Mouse (Mus musculus) cerebellum, postnatal 14 days (tissue): ENCODE measurements around the gene Cfdp1.

Experiments
- DNase-seq, 2 experiments: peaks; one replicate each; pipeline ENCODE4 v3.0.0; 2021; ENCODE audit warnings: mixed read lengths in 2 of 2

Gene Cfdp1

DNA sequence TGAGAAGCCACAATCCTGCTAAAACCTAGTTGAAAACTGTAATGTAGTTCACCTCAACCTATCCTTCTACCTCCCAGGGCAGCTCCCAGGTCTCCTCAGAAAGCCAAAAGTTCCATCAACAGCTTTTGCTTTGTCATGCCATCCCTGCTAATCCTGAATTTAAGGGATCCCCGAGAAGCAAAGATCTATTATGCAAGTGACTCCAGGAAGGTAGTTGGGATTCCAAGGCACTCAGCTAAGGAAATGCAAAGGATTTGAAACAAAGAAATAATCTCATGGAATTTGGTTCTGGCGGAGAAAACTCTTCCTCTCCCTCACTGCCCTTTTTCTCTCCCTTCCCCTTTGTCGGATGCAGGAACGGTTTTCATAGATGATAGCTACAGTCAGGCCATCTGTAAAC is 64.9 kb downstream of the Cfdp1 start:
- DNase-seq, result no peak

GRCm38 (mm10) chr8:111788497-111788896 is 65.6 kb downstream of the Cfdp1 start:
- DNase-seq, result no peak

DNA sequence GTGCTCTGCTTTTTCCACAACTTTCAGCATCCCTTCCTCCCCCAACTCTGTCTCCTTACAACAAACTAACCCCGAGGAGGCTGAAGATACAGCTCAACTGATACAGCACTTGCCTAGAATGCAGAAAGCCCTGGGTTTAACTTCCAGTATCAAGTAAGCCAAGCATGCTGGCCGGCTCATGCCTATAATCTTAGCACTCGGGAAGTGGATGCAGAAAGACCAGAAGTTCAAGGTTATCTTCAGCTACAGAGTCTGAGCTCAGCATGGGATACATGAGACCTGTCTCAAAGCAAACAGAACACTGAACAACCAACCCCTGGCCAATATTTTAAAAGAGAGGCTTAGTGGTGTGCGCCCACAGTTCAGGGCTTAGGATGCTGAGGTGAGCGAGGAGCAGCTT is 66.0 kb downstream of the Cfdp1 start:
- DNase-seq, result no peak

- no peak for DNase-seq
These were observed 66.4 kb downstream of the Cfdp1 start for GRCm38 (mm10) chr8:111787683-111788082.

- DNase-seq, result no peak
These were observed 67.1 kb downstream of the Cfdp1 start for GRCm38 (mm10) chr8:111786701-111787588.

DNA sequence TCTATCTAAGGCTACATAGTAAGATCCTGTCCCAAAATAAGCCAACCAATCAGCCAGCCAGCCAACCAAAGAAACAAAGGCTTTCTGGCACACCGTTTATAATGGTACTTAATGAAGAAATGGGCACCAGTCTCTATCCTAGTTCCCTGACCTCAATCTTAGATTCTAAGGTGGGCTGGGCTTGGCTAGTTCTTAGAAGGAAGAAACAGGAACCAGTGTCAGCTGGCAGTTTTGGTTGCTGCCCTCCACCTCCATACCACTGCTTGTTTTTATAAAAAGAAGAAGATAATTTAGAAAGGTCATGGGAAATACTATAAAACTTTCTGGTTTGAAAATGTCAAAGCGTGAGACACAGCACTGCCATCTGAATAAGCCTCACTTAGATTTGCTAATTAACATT is 68.0 kb downstream of the Cfdp1 start:
- DNase-seq, result no peak

GRCm38 (mm10) chr8:111782671-111783394 is 71.3 kb downstream of the Cfdp1 start:
- DNase-seq, result peak; percentile 43 to 52

GRCm38 (mm10) chr8:111782161-111782560 is 71.9 kb downstream of the Cfdp1 start:
- DNase-seq, result no peak

DNA sequence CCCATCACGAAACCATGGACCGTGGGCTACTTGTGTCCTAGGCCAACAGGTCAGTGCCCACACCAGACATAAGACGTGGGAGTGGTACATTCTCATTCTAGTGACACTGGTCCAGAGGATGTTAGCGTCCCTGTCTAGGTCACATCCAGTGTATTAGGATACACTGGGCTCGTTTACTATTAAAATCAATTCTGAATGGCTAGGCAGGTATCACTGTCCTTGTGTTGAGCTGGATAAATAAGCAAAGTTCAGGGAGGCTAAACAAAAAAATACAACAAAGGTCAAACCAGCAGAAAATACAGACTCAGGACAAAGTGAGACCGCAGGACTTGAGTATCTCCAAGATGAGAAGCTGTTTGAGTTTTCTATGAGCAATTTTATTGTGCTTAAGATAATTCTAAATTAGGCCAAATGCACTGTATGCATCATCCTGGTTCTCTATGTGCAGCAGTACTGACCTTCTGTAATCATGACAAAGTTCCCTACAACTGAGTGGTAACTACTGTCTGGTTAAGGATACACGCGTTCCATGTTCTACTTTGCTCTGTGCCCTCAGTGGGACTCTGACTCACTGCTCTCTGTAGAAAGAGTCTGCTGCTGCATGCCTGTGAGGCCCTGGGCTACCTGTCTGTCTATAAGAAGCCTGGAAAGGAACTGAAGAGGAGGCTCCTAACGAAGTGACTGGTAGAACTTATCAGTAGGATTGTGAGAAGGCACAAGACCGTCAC is 73.2 kb downstream of the Cfdp1 start:
- no peak for DNase-seq

- no peak for DNase-seq
These were observed 74.4 kb downstream of the Cfdp1 start for GRCm38 (mm10) chr8:111779690-111780089.

- no peak for DNase-seq
These were observed 75.3 kb downstream of the Cfdp1 start for GRCm38 (mm10) chr8:111778801-111779200.

DNA sequence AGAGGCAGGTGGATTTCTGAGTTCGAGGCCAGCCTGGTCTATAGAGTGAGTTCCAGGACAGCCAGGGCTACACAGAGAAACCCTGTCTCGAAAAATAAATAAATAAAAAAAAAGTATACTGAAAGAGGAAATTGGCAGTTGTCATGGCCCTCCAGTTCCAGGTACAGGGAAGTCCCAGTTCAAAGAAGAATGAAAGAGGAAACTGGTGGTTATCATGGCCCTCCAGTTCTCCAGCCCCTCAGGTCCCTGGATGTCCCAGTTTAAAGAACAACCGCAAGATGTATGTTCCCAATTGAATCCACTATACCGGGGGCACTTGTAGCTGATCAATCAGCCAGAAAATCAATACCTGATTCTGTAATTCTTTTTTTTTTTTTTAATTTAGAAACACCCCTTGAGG is 77.6 kb downstream of the Cfdp1 start:
- DNase-seq, result no peak

DNA sequence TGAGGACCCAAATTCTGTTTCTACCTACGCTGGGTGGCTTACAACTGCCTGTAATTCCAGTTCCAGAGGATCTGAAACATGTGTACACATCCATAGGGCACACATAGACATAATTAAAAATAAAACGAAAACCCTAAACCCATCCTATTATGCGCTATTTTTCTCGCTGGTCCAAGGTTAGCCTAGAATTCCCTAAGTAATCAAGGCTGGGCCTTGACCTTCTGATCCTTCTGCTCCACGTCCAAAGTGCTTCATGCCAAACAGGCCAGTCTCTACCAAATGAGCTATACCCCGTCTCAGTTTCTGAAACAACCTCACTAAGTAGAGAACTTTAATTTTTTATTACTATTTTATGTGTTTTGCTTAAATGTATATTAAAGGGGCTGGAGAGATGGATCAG is 78.3 kb downstream of the Cfdp1 start:
- no peak for DNase-seq

GRCm38 (mm10) chr8:111773476-111773875 is 80.6 kb downstream of the Cfdp1 start:
- no peak for DNase-seq

DNA sequence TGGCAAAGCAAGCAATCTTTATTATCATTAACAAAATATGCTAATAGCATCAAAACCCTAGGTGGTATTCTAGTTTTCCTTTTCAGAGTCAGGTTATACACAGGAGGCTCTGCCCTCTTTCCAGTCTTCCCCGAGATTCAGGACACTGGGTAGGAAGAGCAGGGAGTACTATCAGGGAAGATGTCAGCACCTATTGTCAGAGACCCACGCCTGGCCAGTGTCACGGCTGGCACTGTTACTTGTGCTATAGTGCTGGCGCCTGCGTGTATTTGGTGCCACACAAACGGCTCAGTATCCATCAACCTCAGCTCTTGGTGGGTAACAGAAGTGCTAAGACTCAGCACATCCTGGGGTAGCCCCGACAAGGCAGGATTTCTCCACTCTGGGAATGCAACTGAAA is 81.0 kb downstream of the Cfdp1 start:
- no peak for DNase-seq

DNA sequence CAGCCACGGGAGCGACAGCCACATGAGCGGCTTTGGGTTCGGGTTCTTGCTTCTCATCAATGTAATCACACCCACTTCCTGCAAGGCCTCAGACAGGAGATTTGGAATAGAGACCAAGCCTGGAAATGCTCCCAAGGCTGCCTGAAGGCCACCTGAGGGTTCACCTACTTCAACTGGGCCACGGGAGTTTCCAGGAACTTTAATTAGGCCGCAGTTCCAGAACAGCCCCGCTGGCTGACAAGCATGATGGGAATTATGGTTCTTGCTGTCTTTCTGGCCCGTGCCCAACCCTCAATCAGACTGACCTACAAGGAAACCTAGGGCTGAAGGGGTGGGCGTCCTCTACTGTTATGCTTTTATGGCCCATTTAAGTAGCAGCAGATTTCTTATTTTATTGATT is 82.0 kb downstream of the Cfdp1 start:
- peak in 1 of 2 experiments; percentile 52 for DNase-seq

DNA sequence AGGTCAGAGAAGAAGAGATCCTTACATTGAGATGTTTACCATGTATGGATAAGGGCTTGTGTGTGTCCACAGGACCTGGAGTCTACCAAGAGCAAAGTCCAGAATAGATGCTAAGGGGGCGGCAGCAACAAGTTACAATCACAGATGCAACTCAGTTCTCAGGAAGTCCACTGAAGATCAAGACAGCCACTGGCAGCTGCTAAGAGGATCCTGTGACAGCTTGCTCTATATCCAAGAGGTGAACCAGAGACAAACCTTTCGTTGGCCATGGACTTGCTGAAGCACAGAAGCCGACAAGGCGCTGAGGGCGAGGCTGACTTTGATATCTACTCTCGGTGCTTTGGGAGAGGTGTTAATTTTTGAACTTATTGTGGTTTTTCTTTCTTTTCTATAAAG is 82.5 kb downstream of the Cfdp1 start:
- no peak for DNase-seq

- peak; percentile 53 to 63 for DNase-seq
These were observed 83.0 kb downstream of the Cfdp1 start for GRCm38 (mm10) chr8:111770958-111771624.

DNA sequence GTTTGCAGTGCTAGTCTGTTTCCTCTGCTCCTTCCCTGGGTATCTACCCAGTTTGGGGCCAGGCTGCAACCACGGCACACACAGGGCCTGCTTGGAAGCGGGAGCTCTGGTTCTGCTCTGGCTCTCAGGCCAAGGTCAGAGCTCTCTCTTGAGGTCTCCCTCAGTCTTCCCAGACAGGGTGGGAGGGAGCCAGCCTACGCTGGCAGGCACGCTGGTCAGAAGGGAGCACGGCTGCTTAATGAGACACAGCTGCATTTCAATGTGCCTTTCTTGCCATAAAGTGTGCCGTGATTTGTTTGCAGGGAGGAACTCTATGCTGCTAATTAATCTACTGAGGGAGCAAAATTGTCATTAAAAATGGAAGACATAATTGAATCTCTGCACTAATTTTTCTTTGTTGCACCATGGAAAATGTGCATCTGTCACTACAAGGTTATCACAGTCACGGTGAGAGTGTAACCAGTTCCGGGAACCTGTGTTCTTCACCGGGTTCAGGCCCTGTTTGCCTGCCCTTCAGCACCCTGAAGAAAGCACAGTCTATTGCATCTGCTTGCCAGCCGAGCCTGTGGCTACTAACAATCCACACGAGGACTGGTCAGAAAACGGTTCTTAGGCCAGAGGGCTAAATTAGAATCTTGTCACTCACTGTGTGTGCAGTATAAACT is 84.2 kb downstream of the Cfdp1 start:
- peak in 1 of 2 experiments; percentile 24 for DNase-seq

- no peak for DNase-seq
These were observed 84.8 kb downstream of the Cfdp1 start for GRCm38 (mm10) chr8:111769296-111769695.

DNA sequence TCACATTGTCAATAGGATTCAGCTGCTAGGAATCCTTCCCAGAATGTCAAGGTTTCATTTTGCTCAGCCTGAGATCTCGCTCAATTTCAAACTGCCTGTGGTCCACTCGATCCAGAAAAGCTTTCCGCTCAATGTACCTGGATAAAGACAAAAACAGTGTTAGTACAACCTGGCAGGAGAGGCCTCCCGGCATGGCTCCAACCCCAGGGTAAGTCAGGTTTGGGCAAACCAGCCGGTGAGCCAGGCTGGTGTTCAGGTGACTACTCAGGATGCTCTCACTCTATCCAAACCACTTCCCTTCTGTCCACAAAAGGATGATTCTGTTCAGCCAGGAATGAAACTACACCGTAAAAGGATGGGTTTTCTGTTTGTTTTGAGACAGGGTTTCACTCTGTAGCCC is 85.4 kb downstream of the Cfdp1 start:
- DNase-seq, result peak; percentile 46 to 50

GRCm38 (mm10) chr8:111765616-111766015 is 88.5 kb downstream of the Cfdp1 start:
- no peak for DNase-seq
